Mouse (Mus musculus) lung, postnatal 10 days (tissue): ENCODE measurements around the gene Sox6.

Source experiments
- DNase-seq: peaks from one replicate; pipeline ENCODE4 v3.0.0; 2021

The Sox6 gene

GRCm38 (mm10) chr7:115745672-115746253, 292.8 kb downstream of the Sox6 start:
- DNase-seq = no peak

- DNase-seq = no peak
Observed at GRCm38 (mm10) chr7:115734137-115734536, 304.5 kb downstream of the Sox6 start.

GRCm38 (mm10) chr7:115732824-115733223, 305.8 kb downstream of the Sox6 start:
- DNase-seq = no peak

GRCm38 (mm10) chr7:115726776-115727175, 311.8 kb downstream of the Sox6 start:
- no peak for DNase-seq

- no peak for DNase-seq
Observed at GRCm38 (mm10) chr7:115724404-115724803, 314.2 kb downstream of the Sox6 start.

- no peak for DNase-seq
Observed at GRCm38 (mm10) chr7:115721624-115722540, 316.7 kb downstream of the Sox6 start.

- no peak for DNase-seq
Observed at GRCm38 (mm10) chr7:115719791-115720190, 318.8 kb downstream of the Sox6 start.

- DNase-seq = peak; percentile 18
Observed at GRCm38 (mm10) chr7:115706141-115706540, 332.5 kb downstream of the Sox6 start.

- no peak for DNase-seq
Observed at GRCm38 (mm10) chr7:115698105-115698504, 340.5 kb downstream of the Sox6 start.

GRCm38 (mm10) chr7:115693206-115693605, 345.4 kb downstream of the Sox6 start:
- no peak for DNase-seq

GRCm38 (mm10) chr7:115691091-115691490, 347.5 kb downstream of the Sox6 start:
- no peak for DNase-seq

GRCm38 (mm10) chr7:115686687-115687086, 351.9 kb downstream of the Sox6 start:
- no peak for DNase-seq

GRCm38 (mm10) chr7:115684142-115684541, 354.5 kb downstream of the Sox6 start:
- no peak for DNase-seq

GRCm38 (mm10) chr7:115671749-115672148, 366.8 kb downstream of the Sox6 start:
- DNase-seq = no peak

GRCm38 (mm10) chr7:115671272-115671671, 367.3 kb downstream of the Sox6 start:
- DNase-seq = peak; percentile 10

- peak; percentile 72 for DNase-seq
Observed at GRCm38 (mm10) chr7:115669207-115670004, 369.2 kb downstream of the Sox6 start.

- DNase-seq = no peak
Observed at GRCm38 (mm10) chr7:115666686-115667382, 371.8 kb downstream of the Sox6 start.

GRCm38 (mm10) chr7:115663399-115663798, 375.2 kb downstream of the Sox6 start:
- no peak for DNase-seq

GRCm38 (mm10) chr7:115662121-115662520, 376.5 kb downstream of the Sox6 start:
- DNase-seq = no peak

GRCm38 (mm10) chr7:115646696-115647095, 391.9 kb downstream of the Sox6 start:
- DNase-seq = no peak

- no peak for DNase-seq
Observed at GRCm38 (mm10) chr7:115645971-115646447, 392.6 kb downstream of the Sox6 start.

- DNase-seq = no peak
Observed at GRCm38 (mm10) chr7:115645272-115645970, 393.2 kb downstream of the Sox6 start.
